Mouse (Mus musculus) layer of hippocampus, adult 8-10 months (tissue): ENCODE results near the gene Esp34. TPM values are rescaled to one million over a fixed set of nuclear protein-coding genes. Genes with fewer than 3 reads are reported as not detected.

Source experiments
- DNase-seq, 2 experiments: peaks; one replicate each; pipeline ENCODE4 v3.0.0; 2022; ENCODE audit warnings: low spot score in 2 of 2
- total RNA-seq, 4 experiments: library from RNA; stranded (reverse); gene quantifications; 2 replicates each; pipeline ENCODE4 v1.2.4; 2022

Esp34 gene
- not detected for total RNA-seq

- DNase-seq: no peak
Observed at GRCm38 (mm10) chr17:38553892-38554291, at the start of gene Esp34. Gene Esp34, plus strand, starts transcription at chr17:38554192.

GRCm38 (mm10) chr17:38562527-38562926 is 8.5 kb downstream of the Esp34 start:
- DNase-seq: no peak

Other genes with a start within 250 kb of the Esp34 start
- gene Olfr137, start 246.6 kb upstream of the Esp34 start, total RNA-seq: not detected
- not detected for gene Olfr136, start 224.4 kb upstream of the Esp34 start, total RNA-seq
- not detected for gene Esp36, start 134.0 kb upstream of the Esp34 start, total RNA-seq
- gene Esp31, start 85.3 kb downstream of the Esp34 start, total RNA-seq: not detected